Mouse (Mus musculus): ENCODE measurements around the gene Hrh1. TPM values are rescaled to one million over a fixed set of nuclear protein-coding genes. Genes with fewer than 3 reads are reported as not detected.
"Not testable (repeated sequence)": the region's sequence is repeated elsewhere in the genome, so short reads cannot be mapped to it uniquely, and the experiment has no call there.

Hrh1 gene
- polyA plus RNA-seq, 1 experiment from 2014 or later: 0.10 TPM

DNA sequence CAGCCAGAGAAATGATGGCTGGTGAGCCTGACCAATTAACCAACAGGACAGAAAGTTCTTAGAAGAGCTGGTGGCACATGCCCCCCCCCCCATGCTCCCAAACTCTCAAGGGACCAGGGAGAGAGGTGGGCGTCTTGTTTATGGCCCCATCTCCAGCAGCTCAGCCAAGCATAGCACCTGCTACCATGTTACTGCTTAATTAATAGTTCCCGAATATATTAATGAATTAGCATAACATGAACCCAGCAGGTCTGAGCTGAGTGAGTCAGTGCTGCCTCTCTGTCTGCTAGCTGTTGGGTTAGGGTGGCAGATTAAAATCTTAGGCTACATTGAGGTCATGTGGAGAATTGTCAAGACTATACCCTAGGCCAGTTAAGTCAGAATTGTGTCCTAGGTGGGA lies 62.2 kb downstream of the Hrh1 start:
- no peak for DNase-seq (ENCODE audit: low spot score)

DNA sequence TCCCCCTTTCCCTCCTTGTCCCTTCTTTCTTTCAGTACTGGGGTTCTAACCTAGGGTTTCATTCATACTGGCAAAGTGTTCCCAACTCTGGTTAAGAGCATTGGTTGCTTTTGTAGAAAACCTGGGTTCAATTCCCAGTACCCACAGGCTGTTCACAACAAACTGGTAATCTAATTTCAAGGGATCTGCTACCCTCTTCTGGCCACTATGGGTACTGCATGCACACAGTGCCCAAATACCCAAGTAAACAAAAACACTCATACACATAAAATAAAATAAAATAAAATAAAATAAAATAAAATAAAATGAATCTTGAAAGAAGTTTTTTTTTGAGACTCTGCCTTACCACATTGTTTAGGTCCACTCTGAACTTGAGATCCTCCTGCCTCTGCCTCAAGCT lies 63.8 kb downstream of the Hrh1 start:
- peak; percentile 24 for DNase-seq (ENCODE audit: low spot score)

DNA sequence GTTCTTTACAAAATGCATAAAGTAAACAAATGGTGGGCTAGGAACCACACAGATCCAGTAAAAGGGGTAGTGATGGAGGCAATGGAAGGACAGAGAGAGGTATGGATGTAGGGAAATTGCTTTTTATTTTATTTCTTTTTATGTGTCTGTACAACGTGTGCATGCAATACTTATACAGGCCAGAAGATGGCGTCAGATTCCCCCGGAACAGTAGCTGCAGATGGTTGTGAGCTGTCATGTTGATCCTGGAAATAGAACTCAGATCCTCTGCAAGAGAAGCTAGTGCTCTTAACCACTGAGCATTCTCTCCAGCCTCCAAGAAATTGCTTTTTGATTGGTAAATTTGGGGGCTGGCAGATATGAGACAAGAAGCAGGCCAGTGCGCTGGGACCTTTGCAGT lies 65.0 kb downstream of the Hrh1 start:
- DNase-seq (ENCODE audit: low spot score): peak; percentile 33

DNA sequence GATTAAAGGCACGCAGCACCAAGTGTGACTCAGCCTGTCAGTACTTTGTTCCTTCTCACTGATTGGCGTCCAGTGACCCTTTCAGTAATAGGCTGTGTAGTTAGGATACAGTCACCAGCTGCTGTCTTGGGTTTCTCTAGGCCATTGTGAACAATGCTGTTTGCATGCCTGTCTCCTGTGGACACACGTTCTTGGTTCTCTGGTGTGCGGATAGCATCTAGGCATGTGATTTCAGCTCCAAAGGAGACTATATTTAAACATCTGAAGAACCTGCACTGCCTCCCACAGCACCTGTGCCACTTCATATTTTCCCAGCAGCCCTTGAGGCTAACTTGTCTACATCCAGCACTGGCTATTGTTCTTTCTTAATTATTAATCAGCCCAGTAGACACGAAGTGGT lies 75.8 kb downstream of the Hrh1 start:
- no peak for DNase-seq (ENCODE audit: low spot score)

DNA sequence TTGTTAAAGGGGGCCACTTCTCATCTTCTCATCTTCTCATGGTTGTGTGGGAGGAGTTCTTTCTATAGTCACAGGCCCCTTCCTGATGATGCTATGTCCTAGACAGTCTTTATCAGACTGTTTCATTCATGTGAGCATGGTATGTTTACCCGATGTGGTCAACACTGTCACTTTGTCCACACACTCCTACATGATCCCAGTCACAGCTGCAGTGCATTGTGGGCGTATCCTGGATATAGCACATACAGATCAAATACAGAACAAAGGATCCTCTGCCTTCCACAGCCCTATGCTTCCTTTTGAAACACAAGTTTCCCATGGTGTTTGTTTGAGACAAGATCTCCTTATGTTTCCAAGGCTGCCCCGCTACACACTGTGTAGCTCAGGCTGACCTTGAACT lies 76.3 kb downstream of the Hrh1 start:
- no peak for DNase-seq (ENCODE audit: low spot score)

DNA sequence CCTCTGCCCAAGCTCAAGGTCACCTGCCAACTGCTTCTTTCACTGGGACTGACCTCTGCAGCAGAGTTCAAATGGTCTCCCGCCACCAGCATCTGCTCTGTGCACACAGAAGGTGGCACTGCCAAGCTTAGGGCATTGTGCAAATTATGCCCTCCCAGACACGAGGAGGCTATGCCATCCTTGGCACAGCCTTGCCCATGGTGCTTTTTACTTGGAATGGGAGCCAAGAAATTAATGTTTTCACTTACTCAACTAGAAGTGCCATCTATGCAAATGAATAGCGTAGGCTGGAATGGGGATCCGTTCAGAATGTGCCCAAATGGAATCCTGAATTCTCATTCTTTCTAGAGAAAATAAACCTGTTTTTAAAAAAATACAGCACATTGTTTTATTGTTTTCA lies 77.2 kb downstream of the Hrh1 start:
- no peak for DNase-seq (ENCODE audit: low spot score)

DNA sequence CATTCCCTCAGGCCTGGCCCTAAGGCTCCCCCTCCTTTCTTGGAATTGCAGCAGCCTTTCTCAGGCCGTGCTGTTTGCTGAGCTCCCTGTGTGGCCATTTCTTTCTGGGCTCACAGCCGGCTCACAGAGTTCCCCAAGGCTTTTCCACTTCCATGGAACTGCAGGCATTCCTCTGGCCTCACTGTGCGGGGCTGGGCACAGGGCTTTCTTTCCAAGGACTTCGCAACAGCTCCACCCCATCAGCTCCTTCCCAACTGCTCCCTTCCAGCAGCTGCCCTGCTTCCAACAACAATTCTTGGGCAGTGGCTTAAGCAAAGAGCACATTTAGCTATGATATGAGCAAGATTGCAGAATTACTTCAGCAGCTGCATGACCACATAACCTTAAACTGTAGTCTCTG lies 81.0 kb downstream of the Hrh1 start:
- no peak for DNase-seq (ENCODE audit: low spot score)

DNA sequence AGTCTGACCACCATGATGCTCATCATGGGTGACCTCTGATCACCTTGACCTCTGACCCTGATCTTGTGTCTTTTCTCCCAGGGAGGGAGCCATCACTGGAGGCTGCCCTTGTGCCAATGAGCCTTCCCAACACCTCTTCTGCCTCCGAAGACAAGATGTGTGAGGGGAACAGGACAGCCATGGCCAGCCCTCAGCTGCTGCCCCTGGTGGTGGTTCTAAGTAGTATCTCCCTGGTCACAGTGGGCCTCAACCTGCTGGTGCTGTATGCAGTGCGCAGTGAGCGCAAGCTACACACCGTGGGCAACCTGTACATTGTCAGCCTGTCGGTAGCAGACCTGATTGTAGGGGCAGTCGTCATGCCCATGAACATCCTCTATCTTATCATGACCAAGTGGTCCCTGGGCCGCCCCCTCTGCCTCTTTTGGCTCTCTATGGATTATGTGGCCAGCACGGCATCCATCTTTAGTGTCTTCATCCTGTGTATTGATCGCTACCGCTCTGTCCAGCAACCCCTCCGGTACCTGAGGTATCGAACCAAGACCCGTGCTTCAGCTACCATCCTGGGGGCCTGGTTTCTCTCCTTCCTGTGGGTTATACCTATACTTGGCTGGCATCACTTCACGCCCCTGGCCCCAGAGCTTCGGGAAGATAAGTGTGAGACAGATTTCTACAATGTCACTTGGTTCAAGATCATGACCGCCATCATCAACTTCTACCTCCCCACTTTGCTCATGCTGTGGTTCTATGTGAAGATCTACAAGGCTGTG lies 82.1 kb downstream of the Hrh1 start:
- DNase-seq (ENCODE audit: low spot score): no peak

DNA sequence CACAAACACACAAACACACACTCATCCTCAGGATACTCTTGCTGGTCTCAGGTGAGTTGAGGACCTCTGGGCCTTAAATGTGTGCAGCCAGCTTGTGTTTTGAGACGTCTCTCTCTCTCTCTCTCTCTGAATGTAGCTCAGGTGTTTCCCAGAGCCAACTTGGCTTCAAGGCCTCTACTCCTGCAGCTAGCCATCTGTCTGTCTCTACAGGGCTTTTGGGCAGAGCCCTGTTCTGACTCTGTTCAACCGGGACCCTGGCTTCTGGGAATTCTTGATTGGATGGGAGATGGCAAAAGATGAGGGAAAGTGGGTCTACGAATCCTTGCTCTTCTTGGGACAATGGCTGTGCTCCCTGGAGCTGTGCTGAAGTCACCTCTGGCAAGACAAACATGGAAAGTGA lies 91.6 kb downstream of the Hrh1 start:
- no peak for DNase-seq (ENCODE audit: low spot score)

DNA sequence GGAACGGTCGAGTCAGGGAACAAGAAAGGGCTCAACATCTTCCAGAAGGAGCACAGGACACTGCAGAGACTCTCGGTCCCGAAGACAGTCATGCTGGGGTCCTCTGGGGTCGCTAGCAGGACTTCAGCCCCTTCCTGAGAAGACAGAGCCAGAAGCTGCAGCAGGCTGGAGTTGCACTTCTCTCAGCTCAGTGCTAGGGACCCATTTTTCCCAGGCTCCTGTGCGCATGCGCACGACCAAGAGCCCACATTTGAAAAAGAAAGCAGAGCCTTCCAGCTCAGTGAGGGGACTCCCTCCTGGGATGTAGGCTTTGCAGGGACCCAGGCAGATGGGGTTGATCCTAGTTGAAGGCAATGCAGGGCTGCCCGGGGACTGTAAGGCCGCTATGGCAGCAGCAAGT lies 94.9 kb downstream of the Hrh1 start:
- not testable (repeated sequence) for DNase-seq (ENCODE audit: low spot score)

DNA sequence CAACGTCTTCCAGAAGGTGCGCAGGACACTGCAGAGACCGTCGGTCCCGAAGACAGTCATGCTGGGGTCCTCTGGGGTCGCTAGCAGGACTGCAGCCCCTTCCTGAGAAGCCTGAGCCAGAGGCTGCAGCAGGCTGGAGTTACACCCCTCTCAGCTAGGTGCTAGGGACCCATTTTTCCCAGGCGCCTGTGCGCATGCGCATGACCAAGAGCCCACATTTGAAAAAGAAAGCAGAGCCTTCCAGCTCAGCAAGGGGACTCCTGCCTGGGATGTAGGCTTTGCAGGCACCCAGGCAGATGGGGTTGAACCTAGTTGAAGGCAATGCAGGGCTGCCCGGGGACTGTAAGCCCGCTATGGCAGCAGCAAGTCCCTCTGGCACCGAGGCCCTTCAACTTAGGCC lies 97.3 kb downstream of the Hrh1 start:
- DNase-seq (ENCODE audit: low spot score): not testable (repeated sequence)

DNA sequence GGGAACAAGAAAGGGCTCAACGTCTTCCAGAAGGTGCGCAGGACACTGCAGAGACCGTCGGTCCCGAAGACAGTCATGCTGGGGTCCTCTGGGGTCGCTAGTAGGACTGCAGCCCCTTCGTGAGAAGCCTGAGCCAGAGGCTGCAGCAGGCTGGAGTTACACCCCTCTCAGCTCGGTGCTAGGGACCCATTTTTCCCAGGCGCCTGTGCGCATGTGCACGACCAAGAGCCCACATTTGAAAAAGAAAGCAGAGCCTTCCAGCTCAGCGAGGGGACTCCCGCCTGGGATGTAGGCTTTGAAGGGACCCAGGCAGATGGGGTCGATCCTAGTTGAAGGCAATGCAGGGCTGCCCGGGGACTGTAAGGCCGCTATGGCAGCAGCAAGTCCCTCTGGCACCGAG lies 116.3 kb downstream of the Hrh1 start:
- DNase-seq (ENCODE audit: low spot score): not testable (repeated sequence)

DNA sequence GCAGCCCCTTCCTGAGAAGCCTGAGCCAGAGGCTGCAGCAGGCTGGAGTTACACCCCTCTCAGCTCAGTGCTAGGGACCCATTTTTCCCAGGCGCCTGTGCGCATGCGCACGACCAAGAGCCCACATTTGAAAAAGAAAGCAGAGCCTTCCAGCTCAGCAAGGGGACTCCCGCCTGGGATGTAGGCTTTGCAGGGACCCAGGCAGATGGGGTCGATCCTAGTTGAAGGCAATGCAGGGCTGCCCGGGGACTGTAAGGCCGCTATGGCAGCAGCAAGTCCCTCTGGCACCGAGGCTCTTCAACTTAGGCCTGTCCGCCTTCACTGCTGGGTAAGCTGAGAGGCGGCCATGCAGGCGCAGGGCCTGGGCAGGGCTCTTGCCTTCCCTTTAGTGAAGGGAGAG lies 131.0 kb downstream of the Hrh1 start:
- not testable (repeated sequence) for DNase-seq (ENCODE audit: low spot score)

Other genes with a start within 250 kb of the Hrh1 start
- gene Slc6a1, start 115.3 kb upstream of the Hrh1 start, polyA plus RNA-seq (2015; fragmentation: Nextera tagmentation; extraction: Ambion mirVana): 0.08 and 0.10 TPM in 2 replicates
- gene Atg7, start 245.2 kb downstream of the Hrh1 start, polyA plus RNA-seq (2015; fragmentation: Nextera tagmentation; extraction: Ambion mirVana): 19.5 and 19.6 TPM in 2 replicates

Data from thymus, postnatal 0 days (tissue).